Mouse (Mus musculus): ENCODE measurements at regions not wholly inside any gene's neighbourhood (a gene's known extent, or its start where the extent isn't known, plus 50 kb on each side); places are given as distances from the start of the nearest gene placed in this dataset.

DNA sequence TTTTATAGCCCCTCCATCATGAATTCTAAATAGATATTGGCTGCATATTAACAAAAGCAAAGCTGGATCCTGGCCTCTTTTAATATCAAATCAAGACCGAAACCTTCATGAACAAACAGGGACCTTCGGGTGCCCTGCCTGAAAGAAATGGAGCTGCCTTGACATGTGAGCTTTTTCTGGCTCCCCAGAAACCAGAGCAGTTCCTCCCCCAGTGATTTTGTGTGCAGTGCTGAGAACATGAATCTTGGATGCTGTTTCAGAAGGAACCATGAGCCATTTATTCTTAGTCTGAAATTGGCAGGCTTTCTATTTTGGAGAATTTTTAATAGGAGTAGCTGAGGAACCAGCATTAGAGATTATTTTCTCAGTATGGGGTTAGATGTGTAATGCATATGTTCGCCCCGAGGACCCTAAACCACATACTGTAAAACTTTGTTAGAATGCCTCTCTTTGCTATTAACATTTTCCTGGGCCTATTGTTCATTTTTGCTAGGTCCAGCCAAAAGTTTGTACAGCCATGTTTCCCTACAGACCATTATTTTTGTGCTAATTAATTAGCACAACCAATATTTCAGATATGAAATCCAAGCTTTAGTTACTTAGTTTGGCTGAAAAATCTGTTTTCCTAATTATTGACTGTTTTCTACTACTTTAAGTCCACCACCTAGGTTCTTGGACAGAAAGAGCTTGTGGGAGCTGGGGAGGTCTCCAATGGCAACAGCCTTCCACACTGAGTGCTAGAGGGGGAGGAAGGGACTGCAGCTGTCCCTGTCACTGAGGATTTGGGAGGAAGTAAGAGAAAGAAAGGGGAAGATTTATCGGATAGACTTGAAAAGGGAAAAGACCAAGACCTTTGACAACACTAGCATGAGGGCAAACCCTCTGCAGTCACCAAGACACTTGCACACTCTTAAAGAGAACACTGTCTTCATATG, 613.0 kb downstream of the Nfib start:
- TF ChIP-seq CTCF (IDR thresholded peaks at IDR 0.05) (no peak), EP300 (IDR thresholded peaks at IDR 0.05) (no peak)

Measured in lung, postnatal 0 days (tissue).